Mouse (Mus musculus): ENCODE results near the gene Alkbh2. TPM values are rescaled to one million over a fixed set of nuclear protein-coding genes. Genes with fewer than 3 reads are reported as not detected.
A peak's percentile ranks its signal among the peaks of the same experiment; 100 is the strongest.

Gene Alkbh2
- total and polyA plus RNA-seq, 2 experiments from 2014 or later: 0.27 to 4.0 TPM

- H3K27ac ChIP-seq (ENCODE audit: low read depth): peak overlapping the region; percentile 92
- peak overlapping the region; percentile 95 for H3K4me2 ChIP-seq (ENCODE audit: low read depth, low read length)
- H3K36me3 ChIP-seq (replicated peaks; ENCODE audit: control insufficient read depth, insufficient read depth, low read length): no peaks in the 10 kb centered on the region
- no peaks in the 10 kb centered on the region for H3K9me3 ChIP-seq (replicated peaks; ENCODE audit: control insufficient read depth, low read length)
- peak overlapping the region; percentile 58 for H3K9ac ChIP-seq (replicated peaks; ENCODE audit: low read depth, low read length)
- TF ChIP-seq EP300 (IDR thresholded peaks at IDR 0.05; ENCODE audit: low read depth) (no peak; the same call in 1 of the 2 replicates), CTCF (IDR thresholded peaks at IDR 0.05; ENCODE audit: low read depth) (no peak)
- H3K27me3 ChIP-seq (ENCODE audit: control insufficient read depth, insufficient read depth, low read length): no peaks in the 10 kb centered on the region
- WGBS: 0% methylated on average over 15 of the region's 15 CpGs
- ATAC-seq (ENCODE audit: insufficient read depth, low read depth) (peak; percentile 7), DNase-seq (ENCODE audit: low spot score) (peak; percentile 67)
- peaks cover 19% of the 10 kb centered on the region for H3K4me1 ChIP-seq (ENCODE audit: control insufficient read depth, insufficient read depth)
- peak overlapping the region; percentile 64 for H3K4me3 ChIP-seq (ENCODE audit: low read depth, low read length)
These were observed 3.5 kb upstream of the Alkbh2 start for GRCm38 (mm10) chr5:114131521-114131840.

GRCm38 (mm10) chr5:114130698-114131520 lies 2.9 kb upstream of the Alkbh2 start:
- TF ChIP-seq CTCF (IDR thresholded peaks at IDR 0.05; ENCODE audit: low read depth): no peak
- peak; percentile 92 for TF ChIP-seq EP300 (IDR thresholded peaks at IDR 0.05; ENCODE audit: low read depth)
- WGBS: under 1% methylated on average over 87 of the region's 87 CpGs
- Histone ChIP-seq H3K27ac (ENCODE audit: low read depth) (peak overlapping the region; percentile 92), H3K36me3 (replicated peaks; ENCODE audit: control insufficient read depth, insufficient read depth, low read length) (no peaks in the 10 kb centered on the region), H3K4me1 (ENCODE audit: control insufficient read depth, insufficient read depth) (peaks cover 19% of the 10 kb centered on the region), H3K9me3 (replicated peaks; ENCODE audit: control insufficient read depth, low read length) (no peaks in the 10 kb centered on the region), H3K27me3 (ENCODE audit: control insufficient read depth, insufficient read depth, low read length) (no peaks in the 10 kb centered on the region), H3K9ac (replicated peaks; ENCODE audit: low read depth, low read length) (peak overlapping the region; percentile 58), H3K4me3 (ENCODE audit: low read depth, low read length) (peak overlapping the region; percentile 64), H3K4me2 (ENCODE audit: low read depth, low read length) (peak overlapping the region; percentile 95)
- ATAC-seq (ENCODE audit: insufficient read depth, low read depth) (peak; percentile 89), DNase-seq (ENCODE audit: low spot score) (peak; percentile 92)

- under 1% methylated on average over 21 of the region's 29 CpGs for WGBS
- H3K36me3 ChIP-seq (replicated peaks; ENCODE audit: control insufficient read depth, insufficient read depth, low read length): no peaks in the 10 kb centered on the region
- ATAC-seq (ENCODE audit: insufficient read depth, low read depth): no peak
- H3K4me1 ChIP-seq (ENCODE audit: control insufficient read depth, insufficient read depth): peaks cover 19% of the 10 kb centered on the region
- peak within 1 kb of the TSS; percentile 92 for H3K27ac ChIP-seq (ENCODE audit: low read depth)
- H3K4me3 ChIP-seq (ENCODE audit: low read depth, low read length): peak within 1 kb of the TSS; percentile 64
- TF ChIP-seq CTCF (IDR thresholded peaks at IDR 0.05; ENCODE audit: low read depth): no peak
- no peak for TF ChIP-seq EP300 (IDR thresholded peaks at IDR 0.05; ENCODE audit: low read depth)
- peak within 1 kb of the TSS; percentile 58 for H3K9ac ChIP-seq (replicated peaks; ENCODE audit: low read depth, low read length)
- no peaks in the 10 kb centered on the region for H3K27me3 ChIP-seq (ENCODE audit: control insufficient read depth, insufficient read depth, low read length)
- H3K4me2 ChIP-seq (ENCODE audit: low read depth, low read length): peak within 1 kb of the TSS; percentile 95
- no peaks in the 10 kb centered on the region for H3K9me3 ChIP-seq (replicated peaks; ENCODE audit: control insufficient read depth, low read length)
- DNase-seq (ENCODE audit: low spot score): no peak
These were observed 2.2 kb upstream of the Alkbh2 start, which contains the start of gene Ung for GRCm38 (mm10) chr5:114130211-114130605. Ung (plus strand) TSS chr5:114130386.

- no peak overlapping the region for H3K27ac ChIP-seq (ENCODE audit: low read depth)
- H3K9ac ChIP-seq (replicated peaks; ENCODE audit: low read depth, low read length): no peak overlapping the region
- peak overlapping the region; percentile 64; the same call in 1 of the 2 replicates for H3K4me3 ChIP-seq (ENCODE audit: low read depth, low read length)
- peak overlapping the region; percentile 95 for H3K4me2 ChIP-seq (ENCODE audit: low read depth, low read length)
- no peaks in the 10 kb centered on the region for H3K9me3 ChIP-seq (replicated peaks; ENCODE audit: control insufficient read depth, low read length)
- 80% methylated on average over 15 of the region's 15 CpGs for WGBS
- TF ChIP-seq CTCF (IDR thresholded peaks at IDR 0.05; ENCODE audit: low read depth) (no peak), EP300 (IDR thresholded peaks at IDR 0.05; ENCODE audit: low read depth) (no peak)
- no peaks in the 10 kb centered on the region for H3K36me3 ChIP-seq (replicated peaks; ENCODE audit: control insufficient read depth, insufficient read depth, low read length)
- ATAC-seq (ENCODE audit: insufficient read depth, low read depth): no peak
- no peaks in the 10 kb centered on the region for H3K27me3 ChIP-seq (ENCODE audit: control insufficient read depth, insufficient read depth, low read length)
- H3K4me1 ChIP-seq (ENCODE audit: control insufficient read depth, insufficient read depth): peaks cover 18% of the 10 kb centered on the region
- no peak for DNase-seq (ENCODE audit: low spot score)
These were observed 1.7 kb upstream of the Alkbh2 start for GRCm38 (mm10) chr5:114129550-114130210.

GRCm38 (mm10) chr5:114126499-114127244 lies 1.3 kb downstream of the Alkbh2 start:
- Histone ChIP-seq H3K4me3 (ENCODE audit: low read depth, low read length) (no peak overlapping the region), H3K9ac (replicated peaks; ENCODE audit: low read depth, low read length) (no peak overlapping the region), H3K27ac (ENCODE audit: low read depth) (no peak overlapping the region), H3K4me1 (ENCODE audit: control insufficient read depth, insufficient read depth) (peaks cover 4% of the 10 kb centered on the region; the same call in 1 of the 2 replicates), H3K36me3 (replicated peaks; ENCODE audit: control insufficient read depth, insufficient read depth, low read length) (peaks cover 27% of the 10 kb centered on the region), H3K9me3 (replicated peaks; ENCODE audit: control insufficient read depth, low read length) (no peaks in the 10 kb centered on the region), H3K4me2 (ENCODE audit: low read depth, low read length) (peak overlapping the region; percentile 96; the same call in 1 of the 2 replicates), H3K27me3 (ENCODE audit: control insufficient read depth, insufficient read depth, low read length) (no peaks in the 10 kb centered on the region)
- ATAC-seq (ENCODE audit: insufficient read depth, low read depth) (no peak), DNase-seq (ENCODE audit: low spot score) (no peak)
- TF ChIP-seq EP300 (IDR thresholded peaks at IDR 0.05; ENCODE audit: low read depth) (no peak), CTCF (IDR thresholded peaks at IDR 0.05; ENCODE audit: low read depth) (no peak)
- WGBS: 79% methylated on average over 7 of the region's 7 CpGs
